Comparison of ENCODE assay signal across 9 mouse cellular contexts in genomic region chr6:101233680-101234079, GRCm38 (mm10).
DNase-seq lines count a peak whose midpoint lies in the region; ATAC-seq and TF ChIP-seq lines count a peak whose summit lies in the region.
"Had no signal": no experiment of that assay in that cellular context is flagged by ENCODE, and none has a peak within 500 bp of the region (broad histone marks: within the 10 kb centered on the region; RNA-seq: fewer than 3 reads in every experiment).

No protein-coding gene starts in this region.

- no peak overlapping the region for H3K9ac ChIP-seq in heart, embryonic 15.5 days
- H3K9ac ChIP-seq in forebrain, postnatal 0 days = no peak overlapping the region
- no peak overlapping the region for H3K9ac ChIP-seq in neural tube, embryonic 15.5 days (replicated peaks)

- DNase-seq in heart, adult 11 months = no peak
- peak; percentile 49 to 54 for DNase-seq in right cerebral cortex, postnatal 10 days (ENCODE audit: low spot score in 2 of 2)
- DNase-seq in right cerebral cortex, postnatal 36 days (ENCODE audit: low spot score in 2 of 2) = no peak
- DNase-seq in forebrain, postnatal 0 days = peak; percentile 76
- no peak for DNase-seq in B cell, adult 2 months
- DNase-seq: thymus, postnatal 4 days had no signal

- no peaks in the 10 kb centered on the region for H3K36me3 ChIP-seq in heart, embryonic 15.5 days
- no peaks in the 10 kb centered on the region for H3K36me3 ChIP-seq in forebrain, postnatal 0 days (ENCODE audit: insufficient read depth)
- no peaks in the 10 kb centered on the region for H3K36me3 ChIP-seq in neural tube, embryonic 15.5 days

- H3K27ac ChIP-seq in heart, embryonic 15.5 days = no peak overlapping the region
- no peak overlapping the region for H3K27ac ChIP-seq in forebrain, postnatal 0 days (ENCODE audit: low read depth, low read length)
- no peak overlapping the region for H3K27ac ChIP-seq in neural tube, embryonic 15.5 days (replicated peaks)

- peaks cover 16% of the 10 kb centered on the region for H3K4me1 ChIP-seq in heart, embryonic 15.5 days (replicated peaks)
- peaks cover 6% of the 10 kb centered on the region; the same call in 1 of the 2 replicates for H3K4me1 ChIP-seq in forebrain, postnatal 0 days (ENCODE audit: insufficient read depth)
- peaks cover 20% of the 10 kb centered on the region for H3K4me1 ChIP-seq in neural tube, embryonic 15.5 days

- H3K9me3 ChIP-seq in heart, embryonic 15.5 days (replicated peaks) = no peaks in the 10 kb centered on the region
- H3K9me3 ChIP-seq in forebrain, postnatal 0 days (ENCODE audit: low read length) = no peaks in the 10 kb centered on the region
- H3K9me3 ChIP-seq in neural tube, embryonic 15.5 days (replicated peaks) = no peaks in the 10 kb centered on the region

- 0 out of 2 replicates have a peak, but pooled peaks have one; percentile 28 for ATAC-seq in heart, embryonic 15.5 days (replicated peaks; ENCODE audit: insufficient number of reproducible peaks, insufficient read depth, low FRiP score, low read depth)
- ATAC-seq in forebrain, postnatal 0 days = peak; percentile 87
- ATAC-seq in neural tube, embryonic 15.5 days (ENCODE audit: low FRiP score) = peak; percentile 51; the same call in 1 of the 2 replicates
- ATAC-seq in erythroblast, adult 5-6 weeks (replicated peaks; ENCODE audit: low FRiP score, poor library complexity, severe bottlenecking) = no peak

- 40% methylated on average over 6 of the region's 6 CpGs for WGBS in heart, embryonic 15.5 days
- WGBS in forebrain, postnatal 0 days = 12% methylated on average over 6 of the region's 6 CpGs
- 25% methylated on average over 6 of the region's 6 CpGs for whole genome bisulfite sequencing in neural tube, embryonic 15.5 days

- no peaks in the 10 kb centered on the region for H3K27me3 ChIP-seq in heart, embryonic 15.5 days
- H3K27me3 ChIP-seq in forebrain, postnatal 0 days (ENCODE audit: insufficient read depth, low read length) = no peaks in the 10 kb centered on the region
- no peaks in the 10 kb centered on the region for H3K27me3 ChIP-seq in neural tube, embryonic 15.5 days (replicated peaks)

- H3K4me3 ChIP-seq in heart, embryonic 15.5 days = no peak overlapping the region
- no peak overlapping the region for H3K4me3 ChIP-seq in forebrain, postnatal 0 days (ENCODE audit: low read depth, low read length)
- H3K4me3 ChIP-seq in neural tube, embryonic 15.5 days (replicated peaks) = no peak overlapping the region

- TF ChIP-seq CTCF in forebrain, postnatal 0 days (IDR thresholded peaks at IDR 0.05; ENCODE audit: low read depth) = no peak

- no peak overlapping the region for H3K4me2 ChIP-seq in heart, embryonic 15.5 days
- H3K4me2 ChIP-seq in forebrain, postnatal 0 days (ENCODE audit: low read depth) = no peak overlapping the region
- no peak overlapping the region for H3K4me2 ChIP-seq in neural tube, embryonic 15.5 days

Comparison
In these comparisons a context has a peak if more than half of its experiments do, and no peak if none do; other contexts are left out.
1. DNase-seq: peak in right cerebral cortex, postnatal 10 days (2 of 2) and forebrain, postnatal 0 days (single experiment); none in heart, adult 11 months (single experiment), right cerebral cortex, postnatal 36 days (0 of 2) and B cell, adult 2 months (0 of 2).